Mouse (Mus musculus) ES-CJ7 (cell line): Measurements from ENCODE around the gene Rasgrp2.

Experiments used
- DNase-seq: peaks from one replicate; pipeline ENCODE4 v3.0.0; 2011; ENCODE audit warnings: low read depth, low spot score

The Rasgrp2 gene

GRCm38 (mm10) chr19:6382323-6382924 lies 16.7 kb upstream of the Rasgrp2 start:
- no peak for DNase-seq

- no peak for DNase-seq
These were observed 15.7 kb upstream of the Rasgrp2 start for GRCm38 (mm10) chr19:6383470-6383869.

DNA sequence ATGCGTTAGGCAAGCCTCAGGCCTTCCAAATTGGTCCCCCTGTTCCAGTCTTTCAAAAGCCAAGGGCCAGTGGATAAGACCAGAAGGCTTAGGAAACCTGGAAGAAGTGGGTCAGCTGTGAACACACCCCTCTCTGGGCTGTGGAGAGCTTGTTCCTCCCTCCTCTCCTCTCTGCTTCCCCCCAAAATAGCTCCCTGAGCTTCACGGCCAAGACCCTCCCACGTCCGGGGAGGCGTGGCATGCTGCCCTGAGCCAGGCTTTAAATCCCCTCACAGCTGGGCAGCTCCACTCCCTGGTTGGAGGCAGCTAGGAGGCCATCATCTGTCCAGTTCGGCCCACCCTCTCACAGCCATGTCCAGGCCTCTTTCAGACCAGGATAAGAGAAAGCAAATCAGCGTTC lies 15.0 kb upstream of the Rasgrp2 start, which contains the start of gene Pygm:
Gene Pygm, plus strand, starts transcription at position 272 of the 400 bp plus-strand sequence.
- DNase-seq: no peak

DNA sequence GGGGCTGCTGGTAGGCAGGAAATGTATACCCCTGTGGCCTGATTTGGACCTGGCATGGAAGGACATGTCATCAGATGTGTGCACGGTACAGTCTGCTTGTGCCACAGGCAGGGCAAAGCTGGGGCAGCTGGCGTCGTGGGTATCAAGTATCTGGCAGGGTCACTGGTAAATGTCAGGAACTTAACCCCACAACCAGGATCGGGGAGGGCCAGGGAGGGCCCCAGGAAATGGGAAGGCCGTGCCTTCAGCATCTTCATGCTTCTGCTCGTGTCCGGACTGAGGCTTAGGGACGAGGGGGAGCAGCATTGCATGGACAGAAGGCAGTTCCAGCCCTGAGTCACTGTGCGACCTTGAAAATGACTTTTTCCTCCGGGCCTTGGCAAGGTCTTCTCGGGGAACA lies 14.2 kb upstream of the Rasgrp2 start:
- DNase-seq: no peak

GRCm38 (mm10) chr19:6385419-6385818 lies 13.7 kb upstream of the Rasgrp2 start:
- DNase-seq: no peak

DNA sequence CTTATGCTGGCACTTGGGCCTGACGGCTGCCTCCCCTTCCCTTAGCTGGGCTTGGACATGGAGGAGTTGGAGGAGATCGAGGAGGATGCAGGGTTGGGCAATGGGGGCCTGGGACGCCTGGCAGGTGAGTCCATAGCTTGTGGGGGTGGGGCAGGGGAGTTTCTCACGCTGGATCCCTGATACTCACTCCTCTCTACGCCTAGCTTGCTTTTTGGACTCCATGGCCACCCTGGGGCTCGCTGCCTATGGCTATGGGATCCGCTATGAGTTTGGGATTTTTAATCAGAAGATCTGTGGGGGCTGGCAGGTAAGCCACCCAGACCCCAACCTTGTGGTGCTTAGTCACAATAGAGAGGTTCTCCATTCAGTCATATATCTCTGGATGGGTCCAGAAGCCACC lies 13.3 kb upstream of the Rasgrp2 start:
- DNase-seq: no peak

- no peak for DNase-seq
These were observed 12.9 kb upstream of the Rasgrp2 start for GRCm38 (mm10) chr19:6386234-6386633.

DNA sequence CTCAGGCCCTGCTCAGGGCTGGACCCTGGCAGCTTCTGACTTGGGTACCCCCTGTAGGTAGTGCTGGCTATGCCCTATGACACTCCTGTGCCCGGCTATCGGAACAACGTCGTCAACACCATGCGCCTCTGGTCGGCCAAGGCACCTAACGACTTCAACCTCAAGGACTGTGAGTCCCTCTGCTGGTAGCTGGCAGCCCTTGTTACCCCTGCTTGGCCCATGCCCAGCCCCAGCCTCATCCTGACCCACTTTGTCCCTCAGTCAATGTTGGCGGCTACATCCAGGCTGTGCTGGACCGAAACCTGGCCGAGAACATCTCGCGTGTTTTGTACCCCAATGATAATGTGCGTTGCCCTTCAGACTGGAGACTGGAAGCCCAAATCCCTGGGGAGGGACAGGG lies 11.1 kb upstream of the Rasgrp2 start:
- no peak for DNase-seq

DNA sequence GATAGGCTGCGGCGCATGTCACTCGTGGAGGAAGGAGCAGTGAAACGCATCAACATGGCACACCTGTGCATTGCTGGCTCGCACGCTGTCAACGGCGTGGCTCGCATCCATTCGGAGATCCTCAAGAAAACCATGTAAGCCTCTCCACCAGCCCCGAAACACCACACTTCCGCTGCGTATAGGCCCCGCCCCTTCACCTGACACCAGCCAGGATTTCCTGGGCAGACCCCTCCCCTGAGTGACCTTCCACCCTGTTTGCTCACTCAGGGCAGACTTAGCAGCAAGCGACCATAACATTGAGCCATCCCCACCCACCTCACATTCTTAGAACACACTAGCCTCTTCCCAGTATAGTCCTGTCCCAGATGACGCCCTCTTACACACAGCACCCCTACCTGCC lies 9.3 kb upstream of the Rasgrp2 start:
- DNase-seq: peak; percentile 85

DNA sequence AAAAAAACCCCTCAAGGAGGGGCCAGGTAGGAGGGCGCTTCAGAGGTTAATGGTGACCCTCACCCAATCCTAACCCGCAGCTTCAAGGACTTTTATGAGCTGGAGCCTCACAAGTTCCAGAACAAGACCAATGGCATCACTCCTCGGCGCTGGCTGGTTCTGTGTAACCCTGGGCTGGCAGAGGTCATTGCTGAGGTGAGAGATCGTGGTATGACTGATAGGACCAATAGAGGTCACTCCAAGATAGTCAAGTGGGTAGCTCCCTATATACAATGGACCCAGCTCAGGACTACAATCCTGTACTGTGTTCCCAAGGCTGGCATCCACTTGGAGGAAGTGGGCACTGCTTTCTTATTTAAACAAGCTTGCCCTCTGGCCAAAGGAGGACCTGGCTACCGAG lies 8.9 kb upstream of the Rasgrp2 start:
- DNase-seq: peak; percentile 47

DNA sequence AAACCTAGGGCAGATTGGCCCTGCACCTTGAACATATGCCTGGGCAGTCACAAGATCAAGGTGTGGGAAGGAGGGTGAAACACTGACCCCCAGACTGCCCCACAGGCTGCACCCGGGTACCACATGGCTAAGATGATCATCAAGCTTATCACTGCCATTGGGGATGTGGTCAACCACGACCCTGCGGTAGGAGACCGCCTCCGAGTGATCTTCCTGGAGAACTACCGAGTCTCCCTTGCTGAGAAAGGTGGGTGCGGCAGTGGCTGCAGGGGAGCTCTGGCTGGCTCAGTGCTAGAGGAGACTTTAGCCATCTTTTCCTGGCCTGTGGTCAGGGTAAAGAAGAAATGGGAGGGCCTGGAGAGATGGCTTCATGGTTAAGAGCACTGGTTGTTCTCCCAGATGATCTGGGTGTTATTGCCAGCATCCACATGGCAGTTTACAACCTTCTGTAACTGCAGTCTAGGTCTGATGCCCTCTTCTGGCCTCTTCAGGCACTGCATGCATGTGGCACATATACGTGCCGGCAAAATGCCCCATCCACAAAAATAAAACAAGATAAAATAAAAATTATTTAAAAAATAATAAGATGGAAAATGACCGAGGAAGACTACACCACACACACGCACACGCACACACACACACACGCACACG lies 6.3 kb upstream of the Rasgrp2 start:
- peak; percentile 73 for DNase-seq

GRCm38 (mm10) chr19:6393637-6394036 lies 5.5 kb upstream of the Rasgrp2 start:
- no peak for DNase-seq

- DNase-seq: no peak
These were observed 2.9 kb upstream of the Rasgrp2 start for GRCm38 (mm10) chr19:6396237-6396636.

DNA sequence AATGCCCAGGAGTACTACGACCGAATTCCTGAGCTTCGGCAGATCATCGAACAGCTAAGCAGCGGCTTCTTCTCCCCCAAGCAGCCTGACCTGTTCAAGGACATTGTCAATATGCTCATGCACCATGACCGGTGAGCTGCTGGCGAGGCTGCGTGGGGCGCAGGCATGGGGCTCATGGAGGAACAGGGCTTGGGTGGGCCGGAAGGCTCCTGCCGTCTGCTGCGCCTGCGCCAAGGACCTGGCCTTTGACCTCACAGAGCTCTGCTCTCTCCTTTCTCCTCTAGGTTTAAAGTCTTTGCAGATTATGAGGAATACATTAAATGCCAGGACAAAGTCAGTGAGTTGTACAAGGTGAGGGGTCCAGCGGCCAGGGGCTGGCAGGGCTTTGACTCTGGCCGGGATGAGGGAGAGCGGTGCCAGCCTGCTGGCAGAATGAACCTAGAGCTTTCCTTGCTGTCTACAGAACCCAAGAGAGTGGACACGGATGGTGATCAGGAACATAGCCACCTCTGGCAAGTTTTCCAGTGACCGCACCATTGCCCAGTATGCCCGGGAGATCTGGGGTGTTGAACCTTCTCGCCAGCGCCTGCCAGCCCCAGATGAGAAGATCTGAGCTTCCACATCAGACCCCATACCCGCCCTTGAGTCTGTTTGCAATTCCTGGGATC lies 1.4 kb upstream of the Rasgrp2 start:
- no peak for DNase-seq

DNA sequence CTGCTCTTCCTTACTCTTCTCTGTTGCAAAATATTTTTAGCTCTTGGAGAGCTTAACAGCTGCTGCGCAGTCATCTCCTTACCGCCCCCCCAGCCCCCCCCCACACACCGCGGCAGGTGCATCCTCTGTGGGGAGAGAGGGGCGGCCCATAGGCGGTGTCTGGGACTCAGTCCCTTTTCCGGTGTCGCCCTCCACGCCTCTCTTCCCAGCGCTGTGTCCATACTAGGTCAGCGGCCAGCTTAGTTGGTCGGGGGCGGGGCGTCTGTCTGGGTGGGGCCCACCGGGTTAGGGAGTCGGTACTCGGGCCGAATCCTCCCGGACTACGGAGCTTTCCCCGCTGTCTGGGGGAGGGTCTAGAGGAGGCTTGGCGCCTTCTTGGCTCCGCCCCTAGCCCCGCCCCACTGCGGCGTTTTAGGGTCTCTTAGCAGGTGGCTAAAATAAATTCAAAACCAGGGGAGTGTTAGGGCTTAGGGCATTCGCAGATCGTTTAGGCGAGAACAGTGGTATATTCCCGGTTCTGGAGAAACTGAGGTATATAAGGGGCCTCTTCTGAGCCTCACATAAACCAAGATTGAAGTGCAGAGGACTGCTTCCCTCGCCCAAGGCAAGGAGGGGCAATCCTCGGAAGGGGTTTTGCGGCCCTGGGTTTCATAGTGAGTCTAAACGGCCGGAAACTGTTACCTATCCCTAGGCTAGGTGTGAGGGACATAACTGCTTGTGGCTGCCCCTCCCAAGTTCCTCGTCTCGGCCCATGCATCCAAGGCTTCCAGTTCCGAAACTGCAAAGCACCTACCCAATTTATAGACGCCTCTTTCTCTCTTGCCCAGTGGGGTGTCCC lies 474 bp upstream of the Rasgrp2 start:
- DNase-seq: peak; percentile 76

DNA sequence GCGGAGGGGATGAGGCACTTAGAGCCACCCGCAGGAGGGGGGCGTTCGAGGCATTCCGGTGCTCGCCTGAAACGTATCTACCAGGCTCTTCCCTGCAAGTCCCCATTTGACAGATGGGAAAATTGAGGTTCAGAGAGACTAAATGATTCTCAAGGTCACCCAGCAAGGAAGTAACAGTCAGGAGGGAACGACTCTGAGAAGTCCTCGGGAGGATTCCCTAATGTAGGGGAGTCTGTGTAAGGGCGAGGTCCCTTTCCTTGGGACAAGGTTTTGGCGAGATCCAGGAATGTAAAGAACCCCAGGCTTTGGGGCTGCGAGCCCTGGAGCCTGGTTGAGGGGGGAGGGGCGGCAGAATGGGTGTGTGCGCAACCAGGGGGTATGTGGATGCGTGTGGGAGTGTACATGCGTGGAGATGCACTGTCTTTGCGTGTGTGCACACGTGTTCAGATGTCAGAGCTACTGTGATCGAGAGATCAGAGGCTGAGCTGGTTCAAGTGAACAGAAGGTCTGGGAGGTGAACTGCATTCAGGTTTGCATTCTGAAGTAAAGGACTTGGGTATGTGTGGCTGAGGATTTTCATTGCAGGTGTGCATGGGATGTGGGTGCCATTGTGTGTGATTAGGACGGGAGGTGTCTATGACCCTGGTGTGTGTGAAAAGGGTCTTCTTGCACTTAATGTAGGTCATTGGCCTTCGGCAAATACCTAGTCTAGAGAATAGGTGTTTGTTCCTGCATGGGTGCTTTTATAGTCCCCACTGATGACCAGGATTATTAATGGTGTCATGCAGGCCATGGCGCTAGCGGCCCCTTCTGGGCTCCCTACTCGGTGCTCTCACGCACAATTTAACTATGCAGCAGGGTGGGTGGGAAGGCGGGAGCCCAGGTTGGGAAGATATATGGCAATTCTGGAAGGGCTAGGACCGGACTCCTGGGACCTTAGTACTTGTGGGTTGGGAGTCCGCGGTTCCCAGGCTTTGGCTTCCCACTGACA lies 1.3 kb downstream of the Rasgrp2 start:
- DNase-seq: peak; percentile 59

DNA sequence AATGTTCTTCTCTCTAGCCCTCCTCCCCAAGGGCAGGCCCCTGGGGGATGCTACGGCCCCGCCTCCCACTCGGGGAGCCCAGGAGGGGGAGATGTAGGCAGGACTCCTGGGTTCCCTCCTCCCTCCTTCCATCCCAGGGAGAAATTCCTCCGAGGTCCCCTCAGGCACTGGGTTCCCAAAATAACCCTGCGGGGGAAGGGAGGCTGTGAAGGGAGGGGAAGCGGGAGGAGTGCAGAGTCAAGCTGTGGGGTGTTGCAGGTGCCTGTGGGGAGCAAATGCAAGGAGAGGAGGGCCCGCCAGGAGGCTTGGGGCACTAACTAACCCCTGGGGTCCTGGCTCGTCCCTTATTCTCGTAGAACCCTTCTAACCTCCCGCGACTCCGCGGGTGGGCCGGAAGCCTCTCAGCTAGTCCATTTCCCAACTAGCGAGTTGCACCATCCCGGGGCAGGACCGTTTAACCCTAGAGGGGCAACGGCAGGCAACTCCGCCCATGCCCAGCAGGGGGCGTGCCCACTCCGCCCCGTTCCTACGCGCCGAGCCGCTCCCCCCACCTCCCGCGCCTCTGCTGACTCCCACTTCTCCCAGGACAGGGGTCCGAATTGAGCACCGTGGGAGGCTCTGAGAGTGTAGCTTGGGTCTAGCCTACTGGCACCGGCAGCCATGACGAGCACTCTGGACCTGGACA lies 2.1 kb downstream of the Rasgrp2 start:
- peak; percentile 93 for DNase-seq

GRCm38 (mm10) chr19:6401951-6402350 lies 2.8 kb downstream of the Rasgrp2 start:
- no peak for DNase-seq

DNA sequence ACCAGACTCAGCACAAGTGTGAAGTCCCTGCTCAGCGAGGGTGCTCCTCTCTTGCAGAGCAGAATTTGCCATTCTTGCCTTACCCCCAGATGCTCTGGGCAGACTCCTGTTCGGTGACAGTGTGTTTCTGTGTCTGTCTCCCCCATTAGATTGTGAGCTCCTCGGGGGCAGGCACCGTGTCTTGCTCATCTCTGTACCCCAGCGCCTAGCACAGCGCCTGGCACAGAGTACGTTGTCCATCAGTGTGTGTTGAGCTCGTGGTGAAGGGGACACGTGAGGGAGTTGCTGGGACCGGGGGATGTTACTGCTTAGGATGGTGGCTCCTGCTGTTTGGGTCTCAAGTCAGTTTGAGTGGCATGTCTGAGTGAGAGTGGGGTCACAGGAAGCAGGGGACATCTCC lies 4.7 kb downstream of the Rasgrp2 start:
- no peak for DNase-seq

DNA sequence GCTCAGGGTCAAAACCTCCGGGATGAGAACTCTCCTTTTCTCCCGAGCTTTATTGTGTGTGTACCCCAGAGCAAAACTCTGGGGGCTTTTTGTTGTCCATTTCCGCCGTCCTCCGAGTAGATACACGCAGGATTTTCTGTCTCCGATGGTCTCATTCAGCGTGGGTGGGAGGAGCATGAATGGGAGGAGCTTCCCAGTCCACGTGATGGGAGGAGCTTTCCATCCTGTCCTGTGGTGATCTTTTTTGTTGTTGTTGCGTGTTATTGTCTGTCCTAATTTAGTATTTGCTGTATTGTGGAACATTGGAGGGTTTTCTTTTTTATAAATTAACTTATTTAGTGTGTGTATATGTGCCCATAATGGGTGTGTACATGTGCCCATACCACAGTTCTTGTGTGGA lies 6.3 kb downstream of the Rasgrp2 start:
- no peak for DNase-seq
